Mouse (Mus musculus) G1E (cell line): ENCODE results near the gene Ctnnbl1. TPM values are rescaled to one million over a fixed set of nuclear protein-coding genes. Genes with fewer than 3 reads are reported as not detected.

Experiments
- ATAC-seq: 2 replicates; pipeline ENCODE4 v1.8.0; 2016; ENCODE audit warnings: mild to moderate bottlenecking; ENCODE audit not compliant: insufficient number of reproducible peaks, poor library complexity, low FRiP score, severe bottlenecking; ENCODE audit errors: extremely low read depth
- DNase-seq: peaks from one replicate; pipeline ENCODE4 v3.0.0; 2012; ENCODE audit warnings: low spot score
- H3K27me3 ChIP-seq: 2 replicates; pipeline ENCODE4 v1.6.1; 2012; ENCODE audit warnings: mild to moderate bottlenecking, low read length, inconsistent platforms; ENCODE audit not compliant: insufficient read depth
- H3K36me3 ChIP-seq: replicated peaks from 2 replicates; pipeline ENCODE3; 2012; ENCODE audit warnings: mild to moderate bottlenecking, inconsistent platforms
- H3K4me1 ChIP-seq: 2 replicates; pipeline ENCODE4 v1.6.1; 2012; ENCODE audit warnings: low read depth, low read length, inconsistent platforms, mixed read lengths; ENCODE audit not compliant: insufficient read depth
- H3K4me3 ChIP-seq: 2 replicates; pipeline ENCODE4 v1.5.1; 2012; ENCODE audit warnings: low read depth, mild to moderate bottlenecking, inconsistent platforms, low read length, moderate library complexity, mixed read lengths
- H3K9me3 ChIP-seq: replicated peaks from 2 replicates; pipeline ENCODE4 v1.6.1; 2012; ENCODE audit warnings: inconsistent platforms
- CTCF ChIP-seq: IDR thresholded peaks from 2 replicates; pipeline ENCODE4 v1.5.1; 2012; ENCODE audit warnings: low read depth, low read length, inconsistent platforms, mixed read lengths
- GATA1 ChIP-seq: IDR thresholded peaks from 2 replicates; pipeline ENCODE4 v1.6.1; 2012; ENCODE audit warnings: borderline replicate concordance, low read length, inconsistent platforms, mixed read lengths
- GATA2 ChIP-seq: IDR thresholded peaks from 2 replicates; pipeline ENCODE4 v1.6.1; 2012; ENCODE audit warnings: low read depth, low read length, inconsistent platforms, borderline replicate concordance
- POLR2AphosphoS5 ChIP-seq: IDR thresholded peaks from 2 replicates; pipeline ENCODE4 v1.6.1; 2012; ENCODE audit warnings: low read depth, low read length, inconsistent platforms; ENCODE audit not compliant: insufficient replicate concordance
- TAL1 ChIP-seq: conservative IDR thresholded peaks from 2 replicates; pipeline ENCODE4 v1.6.1; 2012; ENCODE audit warnings: low read depth, low read length, inconsistent platforms, mixed read lengths
- polyA plus RNA-seq: library from polyadenylated mRNA; stranded (reverse); fragments of >175 nt; gene quantifications from 2 replicates; pipeline ENCODE4 v1.2.3, GENCODE M21; 2012
- total RNA-seq, 2 experiments: library from RNA; stranded (forward) in 1 of 2; stranded (reverse) in 1 of 2; fragments of 200-1000 nt in 1 of 2; fragments of >200 nt in 1 of 2; fragmentation: Nextera tagmentation in 1 of 2; gene quantifications; 2 replicates each; pipeline ENCODE4 v1.2.3; 2014 to 2017

The Ctnnbl1 gene
- total and polyA plus RNA-seq, 3 experiments = 22.9 to 53.9 (median 32.4) TPM

DNA sequence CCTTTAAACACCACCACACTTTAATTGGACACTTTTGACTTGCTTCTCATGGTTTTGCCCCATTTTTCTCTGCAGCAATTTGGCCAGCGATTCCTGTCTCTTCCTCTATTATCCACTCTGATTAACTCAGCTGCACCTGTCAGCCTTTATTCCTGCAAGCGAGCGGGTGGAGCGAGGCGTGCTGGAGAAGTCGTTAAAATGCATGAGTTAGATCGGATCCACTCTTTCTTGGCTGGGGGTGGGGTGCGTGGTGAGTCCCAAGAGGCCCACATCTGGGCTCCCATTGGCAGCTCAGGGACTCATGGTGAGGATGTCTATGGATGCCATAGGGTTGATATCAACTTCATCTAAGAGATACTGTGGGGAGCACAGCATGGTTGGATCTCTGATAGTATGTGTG, 34.0 kb upstream of the Ctnnbl1 start:
- no peak for ATAC-seq
- H3K27me3 ChIP-seq = peaks cover 6% of the 10 kb centered on the region; the same call in 1 of the 2 replicates

DNA sequence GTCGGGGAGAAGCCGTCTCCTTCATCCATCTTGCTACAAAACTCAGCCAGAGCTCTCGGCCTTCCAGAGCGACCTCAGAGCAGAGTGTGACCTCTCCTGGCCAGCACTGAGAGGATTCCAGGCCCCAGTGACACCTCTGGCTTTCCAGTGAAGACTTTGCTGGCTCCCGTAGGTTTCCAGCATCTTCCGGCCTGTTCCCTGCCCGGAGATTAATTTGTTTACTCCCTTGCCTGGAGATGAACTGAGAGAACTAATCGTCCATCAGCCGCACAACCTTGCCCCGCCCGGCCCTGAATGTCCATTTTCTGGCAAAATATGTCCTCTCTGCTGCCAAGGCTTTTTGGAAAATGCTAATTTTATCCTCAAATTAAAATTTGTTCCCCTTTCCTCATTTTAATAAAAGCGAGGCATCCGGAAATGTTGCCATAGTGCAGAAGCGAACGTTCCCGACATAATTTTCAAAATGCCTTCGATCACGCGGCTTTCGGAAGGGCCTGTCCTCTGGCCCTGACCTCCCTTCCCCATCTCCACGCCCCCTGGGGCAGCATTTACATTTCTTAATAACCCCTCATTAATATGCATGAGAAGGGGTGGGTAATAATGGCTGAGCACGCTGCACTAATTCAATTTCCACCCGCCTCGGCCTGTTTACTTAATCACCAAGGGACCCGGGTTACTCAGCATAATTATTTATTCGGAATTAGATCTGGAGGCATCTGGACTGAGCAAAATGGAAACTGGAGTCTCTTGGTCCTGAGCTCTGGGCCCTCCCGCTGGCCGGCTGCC, 32.0 kb upstream of the Ctnnbl1 start:
- no peak for DNase-seq
- Histone ChIP-seq H3K36me3 (no peaks in the 10 kb centered on the region), H3K4me3 (no peak overlapping the region), H3K9me3 (no peaks in the 10 kb centered on the region), H3K27me3 (peaks cover 7% of the 10 kb centered on the region), H3K4me1 (no peaks in the 10 kb centered on the region)
- TF ChIP-seq CTCF = no peak
- no peak for TF ChIP-seq POLR2AphosphoS5
- TF ChIP-seq TAL1 = no peak
- no peak for TF ChIP-seq GATA1
- no peak for TF ChIP-seq GATA2
- no peak for ATAC-seq

More for the DNA sequence above, 34.0 kb upstream of the Ctnnbl1 start:
- H3K36me3 ChIP-seq = no peaks in the 10 kb centered on the region
- DNase-seq = no peak
- H3K4me3 ChIP-seq = no peak overlapping the region
- H3K9me3 ChIP-seq = no peaks in the 10 kb centered on the region
- TF ChIP-seq GATA1 (no peak), GATA2 (no peak), POLR2AphosphoS5 (no peak), TAL1 (no peak), CTCF (no peak)
- no peaks in the 10 kb centered on the region for H3K4me1 ChIP-seq

DNA sequence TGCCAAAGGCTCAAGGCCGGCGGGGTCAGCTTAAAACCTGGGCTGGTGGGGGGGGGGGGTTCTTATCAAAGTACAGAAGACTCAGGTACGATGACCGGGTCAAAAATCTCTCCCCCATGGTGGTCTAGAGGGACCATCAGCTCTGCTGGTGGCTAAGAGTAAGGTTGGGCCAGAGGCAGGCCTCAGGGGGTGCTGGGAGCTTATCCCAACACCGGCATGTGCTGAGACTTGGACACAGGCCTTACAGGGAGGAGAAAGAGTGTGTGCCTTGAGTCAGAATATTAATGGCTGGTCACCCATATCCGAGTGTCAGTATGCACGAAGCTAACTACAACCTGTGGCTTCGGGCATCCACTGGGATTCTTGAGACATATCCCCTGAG, 31.4 kb upstream of the Ctnnbl1 start:
- Histone ChIP-seq H3K4me1 (no peaks in the 10 kb centered on the region), H3K4me3 (no peak overlapping the region), H3K9me3 (no peaks in the 10 kb centered on the region), H3K27me3 (peaks cover 7% of the 10 kb centered on the region), H3K36me3 (no peaks in the 10 kb centered on the region)
- ATAC-seq (no peak), DNase-seq (no peak)
- no peak for TF ChIP-seq GATA1
- no peak for TF ChIP-seq TAL1
- TF ChIP-seq POLR2AphosphoS5 = no peak
- TF ChIP-seq GATA2 = no peak
- TF ChIP-seq CTCF = no peak

DNA sequence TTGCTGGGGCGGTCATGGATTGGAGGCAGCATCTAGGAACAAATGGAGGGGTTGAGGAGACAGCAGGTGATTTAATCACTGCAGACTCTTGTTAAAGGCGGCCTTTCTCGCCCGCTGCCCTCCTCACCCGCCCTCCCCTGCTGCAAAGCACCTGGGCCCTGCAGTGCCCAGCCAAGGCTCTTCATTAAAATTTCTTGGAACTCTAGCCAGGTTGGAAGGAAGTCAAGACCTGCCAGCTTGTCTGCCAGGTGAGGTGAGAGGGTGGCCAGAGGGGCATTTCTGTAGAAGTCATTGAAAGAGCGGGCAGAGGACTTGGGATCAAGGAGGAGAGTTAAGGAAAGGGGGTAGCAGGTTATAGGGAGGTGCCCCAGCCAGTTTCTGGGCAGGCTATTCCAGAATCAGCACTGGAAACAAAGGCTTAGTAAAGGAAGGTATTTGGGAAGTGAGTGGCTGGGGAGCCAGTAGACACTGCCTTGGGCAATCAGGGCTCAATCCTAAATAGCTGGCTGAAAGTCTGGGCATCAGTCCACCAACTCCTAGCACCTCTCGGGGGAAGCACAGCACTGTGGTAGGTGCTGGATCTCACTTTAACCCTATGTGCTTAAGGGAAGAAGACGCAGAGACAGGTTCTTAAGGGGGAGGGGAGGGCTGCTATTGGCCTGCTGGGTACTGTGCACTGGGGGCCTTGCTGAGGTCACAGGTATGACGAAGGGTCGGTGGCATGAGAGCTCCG, 29.8 kb upstream of the Ctnnbl1 start:
- no peak for TF ChIP-seq GATA2
- TF ChIP-seq CTCF = no peak
- no peak for TF ChIP-seq POLR2AphosphoS5
- TF ChIP-seq TAL1 = no peak
- no peak for ATAC-seq
- H3K9me3 ChIP-seq = no peaks in the 10 kb centered on the region
- no peaks in the 10 kb centered on the region for H3K4me1 ChIP-seq
- H3K4me3 ChIP-seq = no peak overlapping the region
- H3K27me3 ChIP-seq = peaks cover 5% of the 10 kb centered on the region
- no peak for DNase-seq
- H3K36me3 ChIP-seq = no peaks in the 10 kb centered on the region

DNA sequence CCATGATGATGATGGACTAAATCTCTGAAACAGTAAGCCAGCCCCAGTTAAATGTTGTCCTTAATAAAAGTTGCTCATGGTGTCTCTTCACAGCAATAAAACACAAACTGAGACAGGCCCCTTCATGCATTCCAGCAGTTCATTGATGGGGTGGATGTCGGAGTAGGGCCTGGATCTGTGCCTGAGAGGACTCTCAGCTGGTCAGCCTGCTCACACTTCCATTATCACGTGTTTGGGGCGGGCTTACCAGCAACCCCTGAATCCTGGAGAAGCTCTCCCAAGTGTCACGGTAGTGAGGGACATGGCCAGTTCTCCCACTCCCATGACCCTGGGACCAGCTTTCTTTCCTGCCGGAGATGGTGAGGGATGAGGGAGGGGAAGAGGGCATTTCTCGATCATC, 24.5 kb upstream of the Ctnnbl1 start:
- Histone ChIP-seq H3K9me3 (no peaks in the 10 kb centered on the region), H3K4me1 (no peaks in the 10 kb centered on the region), H3K4me3 (no peak overlapping the region), H3K36me3 (no peaks in the 10 kb centered on the region), H3K27me3 (peaks cover 16% of the 10 kb centered on the region)
- DNase-seq (no peak), ATAC-seq (no peak)
- TF ChIP-seq CTCF = no peak
- no peak for TF ChIP-seq GATA1
- no peak for TF ChIP-seq TAL1
- TF ChIP-seq GATA2 = no peak
- no peak for TF ChIP-seq POLR2AphosphoS5

DNA sequence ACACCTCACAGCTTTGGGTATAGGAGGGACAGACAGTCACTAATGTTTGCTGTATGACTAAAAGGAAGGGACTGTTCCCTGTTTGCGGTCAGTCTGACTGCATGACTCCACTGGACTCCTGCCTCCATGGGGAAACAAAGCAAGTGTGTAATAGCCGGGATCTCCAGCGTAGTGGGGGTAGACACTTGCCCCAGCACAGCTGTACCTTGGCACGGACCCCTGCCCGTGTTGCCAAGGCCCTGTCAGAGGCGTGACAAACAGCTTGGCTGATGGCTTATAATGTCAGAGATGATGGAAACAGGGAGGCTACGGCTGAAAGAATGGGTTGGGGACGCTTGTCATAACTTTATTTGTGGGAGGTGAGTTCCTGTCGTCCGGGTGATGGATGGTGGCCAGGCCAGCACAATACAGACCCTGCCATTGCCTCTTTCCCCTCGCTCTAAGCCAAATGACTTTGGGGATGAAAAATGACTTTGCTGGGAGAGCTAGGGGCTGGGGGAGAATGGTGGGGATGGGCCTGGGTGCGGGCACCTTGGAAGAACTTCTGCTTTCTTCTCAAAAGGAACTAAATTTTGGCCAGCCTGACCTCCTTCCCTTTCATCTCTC, 21.5 kb upstream of the Ctnnbl1 start:
- TF ChIP-seq GATA2 (no peak), CTCF (no peak), GATA1 (no peak), POLR2AphosphoS5 (no peak), TAL1 (no peak)
- no peak for DNase-seq
- Histone ChIP-seq H3K4me1 (no peaks in the 10 kb centered on the region), H3K9me3 (no peaks in the 10 kb centered on the region), H3K4me3 (no peak overlapping the region), H3K27me3 (peaks cover 15% of the 10 kb centered on the region), H3K36me3 (no peaks in the 10 kb centered on the region)
- no peak for ATAC-seq
